Mouse (Mus musculus) naive thymus-derived CD4-positive, alpha-beta T cell, adult 2 months (primary cell): Measurements from ENCODE around the gene Naaladl2.

Experiments
- DNase-seq: peaks from one replicate; pipeline ENCODE4 v3.0.0-alpha.2; 2011; ENCODE audit warnings: low read depth

Gene Naaladl2

GRCm38 (mm10) chr3:23962961-23963621, 1181.0 kb downstream of the Naaladl2 start:
- no peak for DNase-seq

GRCm38 (mm10) chr3:23946182-23946581, 1197.9 kb downstream of the Naaladl2 start:
- no peak for DNase-seq

GRCm38 (mm10) chr3:23937299-23937698, 1206.8 kb downstream of the Naaladl2 start:
- DNase-seq: no peak

- no peak for DNase-seq
These were observed 1216.0 kb downstream of the Naaladl2 start for GRCm38 (mm10) chr3:23928097-23928496.

GRCm38 (mm10) chr3:23907682-23908081, 1236.4 kb downstream of the Naaladl2 start:
- DNase-seq: no peak

GRCm38 (mm10) chr3:23865688-23866087, 1278.4 kb downstream of the Naaladl2 start:
- DNase-seq: no peak

- DNase-seq: no peak
These were observed 1286.8 kb downstream of the Naaladl2 start for GRCm38 (mm10) chr3:23857275-23857674.

- DNase-seq: no peak
These were observed 1326.5 kb downstream of the Naaladl2 start for GRCm38 (mm10) chr3:23817585-23817984.

GRCm38 (mm10) chr3:23758746-23759145, 1385.3 kb downstream of the Naaladl2 start:
- no peak for DNase-seq
